Mouse (Mus musculus) MEL (cell line): ENCODE data around the gene Agpat4. TPM values are rescaled to one million over a fixed set of nuclear protein-coding genes. Genes with fewer than 3 reads are reported as not detected.

Source experiments
- DNase-seq: peaks from one replicate; pipeline ENCODE4 v3.0.0; 2011; ENCODE audit warnings: low read depth, low spot score
- H3K27ac ChIP-seq: 2 replicates; pipeline ENCODE4 v1.5.1; 2012; ENCODE audit warnings: low read depth, mild to moderate bottlenecking, control low read depth, low read length, moderate library complexity; ENCODE audit not compliant: control insufficient read depth
- H3K27me3 ChIP-seq, 2 experiments: fragments of 150-350 bp in 1 of 2; sonication (generic) in 1 of 2; 2 replicates each; pipeline ENCODE4 v1.6.1; 2012; ENCODE audit warnings: low read length in 2 of 2, mild to moderate bottlenecking in 2 of 2, improper control_type of control experiment in 1 of 2, moderate library complexity in 1 of 2; ENCODE audit not compliant: insufficient read depth in 2 of 2, control insufficient read depth in 1 of 2
- H3K36me3 ChIP-seq, 2 experiments: 2 replicates each; pipeline ENCODE4 v1.6.1; 2012 to 2014; ENCODE audit warnings: low read length in 2 of 2, improper control_type of control experiment in 1 of 2, inconsistent platforms in 1 of 2, mild to moderate bottlenecking in 1 of 2; ENCODE audit not compliant: insufficient read depth in 2 of 2, control insufficient read depth in 1 of 2
- H3K4me1 ChIP-seq, 2 experiments: fragments of 150-350 bp in 1 of 2; sonication (generic) in 1 of 2; 2 replicates each; pipeline ENCODE4 v1.6.1; 2012; ENCODE audit warnings: low read length in 2 of 2, improper control_type of control experiment in 1 of 2, mild to moderate bottlenecking in 1 of 2; ENCODE audit not compliant: insufficient read depth in 2 of 2, control insufficient read depth in 1 of 2
- H3K4me3 ChIP-seq, 2 experiments: fragments of 150-350 bp in 1 of 2; sonication (generic) in 1 of 2; 2 replicates each; pipeline ENCODE4 v1.5.1; 2012; ENCODE audit warnings: low read depth in 2 of 2, low read length in 2 of 2, mild to moderate bottlenecking in 2 of 2, moderate library complexity in 2 of 2, control low read depth in 1 of 2, improper control_type of control experiment in 1 of 2; ENCODE audit not compliant: control insufficient read depth in 1 of 2, insufficient read depth in 1 of 2
- H3K79me2 ChIP-seq: 2 replicates; pipeline ENCODE4 v1.6.1; 2012; ENCODE audit warnings: mild to moderate bottlenecking, low read length, moderate library complexity; ENCODE audit not compliant: control insufficient read depth, poor library complexity, insufficient read depth
- H3K9ac ChIP-seq: 2 replicates; pipeline ENCODE4 v1.6.1; 2012; ENCODE audit warnings: low read depth, mild to moderate bottlenecking, control low read depth, low read length, moderate library complexity; ENCODE audit not compliant: control insufficient read depth, poor library complexity, severe bottlenecking
- H3K9me3 ChIP-seq: fragments of 150-350 bp; sonication (generic); replicated peaks from 2 replicates; pipeline ENCODE4 v1.6.1; 2012; ENCODE audit warnings: mild to moderate bottlenecking, low read length, improper control_type of control experiment, moderate library complexity; ENCODE audit not compliant: insufficient read depth
- BHLHE40 ChIP-seq: IDR thresholded peaks from 2 replicates; pipeline ENCODE4 v1.6.1; 2012; ENCODE audit warnings: low read depth, mild to moderate bottlenecking, inconsistent platforms, low read length, improper control_type of control experiment, borderline replicate concordance
- CHD1 ChIP-seq: IDR thresholded peaks from 2 replicates; pipeline ENCODE4 v1.6.1; 2012; ENCODE audit warnings: low read depth, mild to moderate bottlenecking, inconsistent platforms, low read length, improper control_type of control experiment
- GABPA ChIP-seq: IDR thresholded peaks from 2 replicates; pipeline ENCODE4 v1.6.1; 2012; ENCODE audit warnings: low read depth, mild to moderate bottlenecking, inconsistent platforms, low read length, improper control_type of control experiment, moderate library complexity
- GATA1 ChIP-seq: IDR thresholded peaks from 2 replicates; pipeline ENCODE4 v1.6.1; 2011; ENCODE audit warnings: low read depth, low read length, improper control_type of control experiment
- KAT2A ChIP-seq: conservative IDR thresholded peaks from 2 replicates; pipeline ENCODE4 v1.6.1; 2012; ENCODE audit warnings: low read depth, low read length, improper control_type of control experiment, inconsistent platforms
- MEF2A ChIP-seq: IDR thresholded peaks from 2 replicates; pipeline ENCODE4 v1.6.1; 2014; ENCODE audit warnings: low read depth, mild to moderate bottlenecking, inconsistent platforms, low read length, improper control_type of control experiment; ENCODE audit not compliant: poor library complexity, insufficient replicate concordance, severe bottlenecking; ENCODE audit errors: extremely low read depth
- NELFE ChIP-seq: IDR thresholded peaks from 2 replicates; pipeline ENCODE4 v1.6.1; 2011; ENCODE audit warnings: low read depth, low read length, improper control_type of control experiment
- NRF1 ChIP-seq: IDR thresholded peaks from 2 replicates; pipeline ENCODE4 v1.6.1; 2014; ENCODE audit warnings: low read depth, mild to moderate bottlenecking, inconsistent platforms, low read length, improper control_type of control experiment, moderate library complexity; ENCODE audit not compliant: poor library complexity, insufficient read depth, severe bottlenecking
- POLR2A ChIP-seq, 2 experiments: IDR thresholded peaks; 2 replicates each; pipeline ENCODE4 v1.6.1; 2011 to 2012; ENCODE audit warnings: low read length in 2 of 2, mild to moderate bottlenecking in 2 of 2, control low read depth in 1 of 2, improper control_type of control experiment in 1 of 2, low read depth in 1 of 2, moderate library complexity in 1 of 2; ENCODE audit not compliant: control insufficient read depth in 1 of 2, insufficient read depth in 1 of 2, poor library complexity in 1 of 2
- POLR2AphosphoS2 ChIP-seq: IDR thresholded peaks from 2 replicates; pipeline ENCODE4 v1.6.1; 2011; ENCODE audit warnings: low read length, improper control_type of control experiment
- POLR2AphosphoS5 ChIP-seq: IDR thresholded peaks from 2 replicates; pipeline ENCODE4 v1.6.1; 2012; ENCODE audit warnings: low read depth, borderline replicate concordance, mild to moderate bottlenecking, inconsistent platforms, low read length, moderate library complexity, mixed read lengths
- RAD21 ChIP-seq: IDR thresholded peaks from 2 replicates; pipeline ENCODE4 v1.6.1; 2011; ENCODE audit warnings: mild to moderate bottlenecking, low read depth, low read length, improper control_type of control experiment
- SMC3 ChIP-seq: IDR thresholded peaks from 2 replicates; pipeline ENCODE4 v1.6.1; 2011; ENCODE audit warnings: low read depth, low read length, improper control_type of control experiment
- TAL1 ChIP-seq: IDR thresholded peaks from 2 replicates; pipeline ENCODE4 v1.6.1; 2012; ENCODE audit warnings: mild to moderate bottlenecking, inconsistent platforms, low read length, moderate library complexity, mixed read lengths
- TBP ChIP-seq: IDR thresholded peaks from 2 replicates; pipeline ENCODE4 v1.8.0; 2011; ENCODE audit warnings: low read depth, low read length, improper control_type of control experiment
- USF1 ChIP-seq: IDR thresholded peaks from 2 replicates; pipeline ENCODE4 v1.6.1; 2014; ENCODE audit warnings: low read depth, mild to moderate bottlenecking, inconsistent platforms, low read length, improper control_type of control experiment, moderate library complexity
- ZC3H11A ChIP-seq: IDR thresholded peaks from 2 replicates; pipeline ENCODE4 v1.6.1; 2012; ENCODE audit warnings: low read depth, mild to moderate bottlenecking, inconsistent platforms, low read length, improper control_type of control experiment
- ZKSCAN1 ChIP-seq: IDR thresholded peaks from 2 replicates; pipeline ENCODE4 v1.6.1; 2012; ENCODE audit warnings: low read depth, mild to moderate bottlenecking, inconsistent platforms, low read length, improper control_type of control experiment, moderate library complexity
- ZMIZ1 ChIP-seq: IDR thresholded peaks from 2 replicates; pipeline ENCODE4 v1.6.1; 2012; ENCODE audit warnings: low read depth, mild to moderate bottlenecking, inconsistent platforms, low read length, improper control_type of control experiment, moderate library complexity
- ZNF384 ChIP-seq: IDR thresholded peaks from 2 replicates; pipeline ENCODE4 v1.6.1; 2012; ENCODE audit warnings: low read depth, mild to moderate bottlenecking, inconsistent platforms, low read length, improper control_type of control experiment
- polyA plus RNA-seq, 2 experiments: library from polyadenylated mRNA; stranded (reverse) in 1 of 2; unstranded in 1 of 2; fragments of >175 nt in 1 of 2; fragments of >200 nt in 1 of 2; gene quantifications; 2 replicates each; pipeline versions ENCODE4 v1.2.1 to v1.2.4; 2012; ENCODE audit warnings: low replicate concordance in 2 of 2, low read depth in 1 of 2; ENCODE audit not compliant: insufficient read length in 2 of 2, insufficient read depth in 1 of 2, missing spikeins in 1 of 2
- total RNA-seq: library from RNA; depleted of rRNA; stranded (reverse); fragments of 300-350 nt; gene quantifications from 2 replicates; pipeline ENCODE4 v1.2.3, GENCODE M21; 2012

The Agpat4 gene
- total and polyA plus RNA-seq, 3 experiments = 3.3 to 9.3 TPM; not detected in 1

- peaks cover 0 to 2% of the 10 kb centered on the region in 2 experiments; a peak in 1 of 4 replicates for H3K4me1 ChIP-seq
- TF ChIP-seq POLR2AphosphoS5 (no peak), RAD21 (no peak), ZC3H11A (no peak), ZNF384 (no peak), NRF1 (no peak), NELFE (no peak), MEF2A (no peak)
These were observed 3.4 kb upstream of the Agpat4 start for GRCm38 (mm10) chr17:12115086-12115485.

GRCm38 (mm10) chr17:12118131-12118530, 373 bp upstream of the Agpat4 start:
- Histone ChIP-seq H3K36me3 (peaks cover 0 to 9% of the 10 kb centered on the region in 2 experiments; a peak in 2 of 4 replicates), H3K9me3 (no peaks in the 10 kb centered on the region), H3K4me1 (peaks cover 4 to 8% of the 10 kb centered on the region in 2 experiments), H3K4me3 (peak overlapping the region; percentile 64 to 77), H3K27ac (no peak overlapping the region), H3K27me3 (no peaks in the 10 kb centered on the region), H3K9ac (peak overlapping the region; percentile 69), H3K79me2 (no peaks in the 10 kb centered on the region; the same call in 1 of the 2 replicates)
- TF ChIP-seq BHLHE40 = no peak
- no peak for TF ChIP-seq KAT2A
- TF ChIP-seq RAD21 = no peak
- no peak for TF ChIP-seq ZC3H11A
- TF ChIP-seq POLR2A (IDR thresholded peaks at IDR 0.05; ENCODE audit: control insufficient read depth in 1 of 2, insufficient read depth in 1 of 2, low read depth in 1 of 2, low read length in 2 of 2, poor library complexity in 1 of 2) = no peak
- no peak for TF ChIP-seq TBP
- TF ChIP-seq ZKSCAN1 = no peak
- no peak for TF ChIP-seq TAL1
- TF ChIP-seq CHD1 = no peak
- no peak for TF ChIP-seq USF1
- no peak for TF ChIP-seq POLR2AphosphoS2
- no peak for TF ChIP-seq SMC3
- TF ChIP-seq ZMIZ1 = no peak
- TF ChIP-seq GATA1 = no peak
- TF ChIP-seq GABPA = no peak
- DNase-seq = peak; percentile 65

More at GRCm38 (mm10) chr17:12115086-12115485, 3.4 kb upstream of the Agpat4 start:
- Histone ChIP-seq H3K4me3 (no peak overlapping the region), H3K79me2 (no peaks in the 10 kb centered on the region; the same call in 1 of the 2 replicates), H3K9ac (no peak overlapping the region), H3K27me3 (no peaks in the 10 kb centered on the region), H3K27ac (no peak overlapping the region), H3K36me3 (peaks cover 0 to 1% of the 10 kb centered on the region in 2 experiments; a peak in 2 of 4 replicates), H3K9me3 (no peaks in the 10 kb centered on the region)
- no peak for DNase-seq
